Mouse (Mus musculus): ENCODE results near the gene Hyls1.

GRCm38 (mm10) chr9:35535110-35535509 is 35.1 kb downstream of the Hyls1 start:
- no peak for TF ChIP-seq USF1 (IDR thresholded peaks at IDR 0.05; ENCODE audit: low read depth, low read length)
- no peak for TF ChIP-seq EP300 (IDR thresholded peaks at IDR 0.05; ENCODE audit: low read depth in 1 of 2, low read length in 2 of 2)
- TF ChIP-seq MXI1 (IDR thresholded peaks at IDR 0.05; ENCODE audit: low read depth, low read length), result no peak
- no peak for TF ChIP-seq POLR2A (IDR thresholded peaks at IDR 0.05; ENCODE audit: control insufficient read depth in 1 of 2, insufficient read depth in 1 of 2, low read depth in 1 of 2, low read length in 2 of 2, poor library complexity in 1 of 2)
